Mouse (Mus musculus) monocyte, adult 5-6 weeks (primary cell): ENCODE results near the gene Ccno. TPM values are rescaled to one million over a fixed set of nuclear protein-coding genes. Genes with fewer than 3 reads are reported as not detected.

Source experiments
- total RNA-seq: library from RNA; stranded (forward); fragments of 200-1000, 200-491, 200-594 nt; gene quantifications from 3 replicates; pipeline ENCODE4 v1.2.3, GENCODE M21; 2017

Ccno gene
- total RNA-seq, 1 experiment from 2014 or later, result 0.48 TPM

Other genes starting within 250 kb of the Ccno start
- 1.6 to 1.8 TPM in 2 of 3 replicates, not detected in the other for gene Plpp1, start 187.0 kb upstream of the Ccno start, total RNA-seq
- gene Mtrex, start 60.4 kb upstream of the Ccno start, total RNA-seq, result 61.4 to 92.9 TPM (median 83.6 TPM) in 3 replicates
- gene Dhx29, start 60.3 kb upstream of the Ccno start, total RNA-seq, result 20.5 to 31.6 TPM (median 22.8 TPM) in 3 replicates
- gene Mcidas, start 6.0 kb downstream of the Ccno start, total RNA-seq, result not detected in 3 replicates
- gene Cdc20b, start 47.3 kb downstream of the Ccno start, total RNA-seq, result 1.0 to 11.5 TPM (median 6.1 TPM) in 3 replicates
- 8.4 to 18.8 TPM (median 16.9 TPM) in 3 replicates for gene Gpx8, start 58.6 kb downstream of the Ccno start, total RNA-seq
- gene Gzma, start 113.2 kb downstream of the Ccno start, total RNA-seq, result 4,041 to 9,842 TPM (median 4,610 TPM) in 3 replicates
- gene Esm1, start 221.9 kb downstream of the Ccno start, total RNA-seq, result 0.32 to 0.39 TPM in 2 of 3 replicates, not detected in the other
- 1.8 TPM in 1 of 3 replicates, not detected in the others for gene Gzmk, start 238.1 kb downstream of the Ccno start, total RNA-seq